Mouse (Mus musculus) megakaryocyte progenitor cell, adult 5-6 weeks (primary cell): ENCODE measurements at regions not wholly inside any gene's neighbourhood (a gene's known extent, or its start where the extent isn't known, plus 50 kb on each side); places are given as distances from the start of the nearest gene placed in this dataset.

ENCODE experiments used
- ATAC-seq: replicated peaks from 2 replicates; pipeline ENCODE4 v1.8.0; 2016; ENCODE audit warnings: mild to moderate bottlenecking, moderate TSS enrichment, inconsistent platforms; ENCODE audit not compliant: poor library complexity

DNA sequence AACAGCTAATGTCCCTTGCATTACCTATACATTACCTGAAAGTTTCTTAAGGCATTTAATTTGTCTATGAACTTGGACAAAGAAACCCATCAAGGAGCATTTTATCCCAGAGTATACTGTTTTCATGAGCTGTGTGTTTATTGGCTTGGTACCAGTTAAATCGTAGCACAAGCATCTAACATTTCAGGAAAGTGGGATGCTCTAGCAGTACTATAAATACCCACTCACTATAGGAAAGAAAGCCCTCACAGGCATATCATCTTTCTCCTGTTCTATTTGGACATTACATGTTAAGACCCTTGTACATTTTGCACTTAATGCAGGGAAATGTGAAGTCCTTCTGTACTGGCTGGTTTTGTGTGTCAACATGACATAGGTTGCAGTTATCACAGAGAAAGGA is 163.9 kb downstream of the Ptprc start:
- no peak for ATAC-seq

DNA sequence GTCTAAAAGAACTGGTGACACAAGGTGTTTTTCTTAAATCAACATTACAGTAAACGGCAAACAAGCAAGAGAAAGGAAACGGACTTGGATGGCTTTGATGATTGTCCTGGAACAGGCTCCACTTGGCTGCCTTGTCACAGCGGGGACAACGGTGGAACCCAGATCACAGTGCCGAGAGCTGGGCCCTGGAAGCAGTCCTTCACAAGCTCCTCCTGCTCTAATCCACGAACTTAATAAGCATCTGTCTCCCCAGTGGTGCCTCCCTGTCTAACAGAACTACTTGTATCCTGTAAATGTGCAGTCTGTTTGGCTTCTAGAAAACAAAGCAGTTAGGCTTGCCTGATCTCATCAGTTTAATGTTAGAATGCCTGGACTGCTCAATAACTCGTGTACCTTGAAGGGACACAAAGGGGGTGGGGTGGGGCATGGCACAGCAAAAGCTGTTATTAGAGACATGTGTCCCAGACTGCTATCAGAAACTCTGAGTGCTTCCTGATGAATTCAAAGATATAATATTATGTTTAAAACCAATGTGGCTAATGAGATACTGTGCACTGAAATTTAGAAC is 164.5 kb downstream of the Ptprc start:
- ATAC-seq = no peak

DNA sequence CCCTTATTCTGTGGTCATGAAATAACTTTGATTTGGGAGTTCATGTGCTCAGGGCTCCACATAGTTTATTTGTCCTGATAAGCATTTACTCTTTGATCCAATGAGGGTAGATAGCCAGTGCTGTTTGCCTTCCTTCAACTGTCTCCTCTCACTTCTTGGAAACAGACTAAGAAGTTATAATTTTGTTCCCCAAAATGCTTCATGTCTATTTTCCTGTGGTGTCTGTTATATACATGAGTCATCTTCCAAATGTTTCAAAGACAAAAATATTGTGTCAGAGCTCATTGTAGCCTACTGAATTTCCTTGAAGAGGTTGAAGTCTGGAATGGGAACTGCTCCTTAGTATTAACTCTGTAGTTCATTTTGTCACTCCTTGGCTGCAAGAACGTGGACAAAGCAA is 168.7 kb downstream of the Ptprc start:
- ATAC-seq = no peak

DNA sequence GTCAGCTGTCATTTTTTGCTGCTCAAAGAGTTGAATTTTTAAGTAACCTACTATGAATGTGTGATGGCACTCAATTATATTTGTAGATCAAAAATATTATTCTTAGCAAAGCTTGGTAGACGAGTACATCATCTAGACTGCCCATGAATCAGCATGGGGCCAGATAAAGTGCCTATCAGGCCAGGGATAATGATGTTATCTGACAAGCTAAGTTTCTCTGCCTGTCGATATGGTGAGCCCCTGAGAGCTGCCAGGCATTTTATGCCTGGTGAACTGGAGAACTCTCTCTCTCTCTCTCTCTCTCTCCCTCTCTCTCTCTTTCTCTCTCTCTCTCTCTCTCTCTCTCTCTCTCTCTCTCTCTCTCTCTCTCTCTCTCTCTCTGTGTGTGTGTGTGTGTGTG is 171.2 kb downstream of the Ptprc start:
- no peak for ATAC-seq

DNA sequence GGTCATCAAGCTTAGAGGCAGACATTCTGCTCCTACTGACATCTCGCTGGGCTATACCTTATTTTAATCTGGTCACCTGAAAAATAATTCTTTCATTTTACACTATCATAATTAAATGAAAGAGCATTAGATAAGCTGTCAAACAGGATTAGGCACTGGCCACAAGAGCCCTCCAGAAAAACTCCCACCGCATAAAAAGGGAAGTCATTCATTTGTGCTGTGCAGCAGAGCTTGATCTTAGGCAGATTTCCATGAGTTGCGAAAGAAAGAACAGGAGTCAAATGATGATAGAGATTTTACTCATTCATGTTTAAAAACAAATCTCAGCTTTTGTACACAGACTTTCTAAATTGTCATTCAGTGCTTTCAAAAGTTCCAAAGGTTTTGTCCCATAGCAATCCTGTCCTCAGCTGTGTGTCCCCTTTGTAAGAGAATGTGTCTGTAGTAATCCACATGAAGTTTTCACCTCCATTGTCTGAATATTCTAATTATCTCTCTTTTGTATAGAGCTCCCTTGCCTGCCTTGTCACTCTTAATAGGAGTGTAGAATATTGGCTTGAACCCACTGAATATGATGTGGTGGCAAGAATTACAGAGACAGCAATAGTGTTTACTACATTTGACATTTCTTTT is 176.1 kb downstream of the Ptprc start:
- ATAC-seq = peak; percentile 75

DNA sequence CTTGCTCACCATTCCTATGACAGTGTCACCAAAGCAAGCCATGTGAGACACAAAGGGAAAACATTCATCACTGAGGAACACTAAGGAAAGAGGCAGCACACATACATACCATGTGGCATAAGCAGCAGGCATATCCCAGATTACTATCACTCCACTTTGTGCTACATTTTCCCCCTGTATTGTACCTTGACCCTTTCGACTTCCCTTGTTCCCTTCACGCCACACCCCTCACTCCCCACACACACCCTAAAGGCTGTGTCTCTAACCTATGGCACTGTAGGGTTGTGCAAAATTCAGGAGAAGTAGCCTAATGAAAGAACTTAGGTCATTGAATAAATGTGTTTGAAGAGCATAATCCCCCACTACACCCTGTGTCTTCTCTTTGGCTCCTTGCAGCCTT is 179.5 kb downstream of the Ptprc start:
- ATAC-seq = no peak

DNA sequence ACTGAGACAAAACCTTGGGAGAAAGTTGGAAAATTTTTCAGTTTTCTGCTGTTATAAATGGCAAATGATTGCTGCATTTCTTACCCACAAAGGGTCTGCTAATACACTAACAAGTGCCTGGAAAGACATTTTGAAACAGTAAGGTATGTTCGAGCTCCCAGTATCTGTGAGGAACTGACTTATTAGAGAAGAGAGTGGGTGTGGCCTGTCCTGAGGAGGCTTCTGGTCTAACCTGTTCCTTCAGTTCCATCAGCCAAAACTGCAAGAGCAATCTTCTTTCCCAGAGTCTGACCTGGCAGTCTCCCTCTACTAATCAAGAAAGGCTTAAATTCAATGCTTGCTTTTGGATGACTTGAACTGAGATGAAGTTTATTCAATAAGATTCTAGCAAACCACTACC is 183.6 kb downstream of the Ptprc start:
- no peak for ATAC-seq

DNA sequence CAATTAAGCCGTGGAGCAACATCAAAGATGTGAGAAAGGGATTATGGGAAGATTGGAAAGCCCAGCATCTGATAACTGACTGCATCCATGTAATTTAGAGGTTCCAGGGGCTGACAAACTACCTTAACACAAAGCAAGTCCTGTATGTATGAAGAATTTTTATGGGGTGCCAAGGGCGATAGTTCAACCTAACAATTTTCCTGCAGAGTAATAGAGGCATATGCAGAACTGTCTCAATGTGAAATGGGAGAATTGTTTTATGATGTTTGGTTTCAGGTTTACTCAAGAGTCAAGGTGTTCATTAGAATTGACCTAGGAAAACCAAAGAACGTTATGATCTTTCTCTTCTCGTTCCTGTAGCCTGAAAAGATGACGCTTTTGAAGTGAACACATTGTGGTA is 184.1 kb downstream of the Ptprc start:
- ATAC-seq = no peak

DNA sequence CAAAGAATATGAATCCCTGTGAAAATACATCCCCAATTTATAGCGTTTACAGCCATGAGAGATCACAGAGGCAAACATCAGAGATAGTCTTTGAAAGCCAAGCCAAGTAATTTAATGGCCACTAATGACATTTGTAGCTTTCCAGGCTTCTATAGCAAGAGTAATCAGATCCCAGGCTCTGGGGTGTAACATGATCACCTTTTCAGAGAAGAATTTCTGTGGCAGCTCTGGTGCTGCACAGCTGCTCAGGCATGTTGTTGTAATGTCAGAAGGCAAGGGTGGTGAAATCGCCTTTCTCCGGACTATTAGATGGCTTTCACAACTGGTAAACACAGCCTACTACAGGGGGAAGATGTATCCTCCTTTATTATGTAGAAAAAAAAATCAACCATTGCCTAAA is 202.1 kb downstream of the Ptprc start:
- no peak for ATAC-seq

DNA sequence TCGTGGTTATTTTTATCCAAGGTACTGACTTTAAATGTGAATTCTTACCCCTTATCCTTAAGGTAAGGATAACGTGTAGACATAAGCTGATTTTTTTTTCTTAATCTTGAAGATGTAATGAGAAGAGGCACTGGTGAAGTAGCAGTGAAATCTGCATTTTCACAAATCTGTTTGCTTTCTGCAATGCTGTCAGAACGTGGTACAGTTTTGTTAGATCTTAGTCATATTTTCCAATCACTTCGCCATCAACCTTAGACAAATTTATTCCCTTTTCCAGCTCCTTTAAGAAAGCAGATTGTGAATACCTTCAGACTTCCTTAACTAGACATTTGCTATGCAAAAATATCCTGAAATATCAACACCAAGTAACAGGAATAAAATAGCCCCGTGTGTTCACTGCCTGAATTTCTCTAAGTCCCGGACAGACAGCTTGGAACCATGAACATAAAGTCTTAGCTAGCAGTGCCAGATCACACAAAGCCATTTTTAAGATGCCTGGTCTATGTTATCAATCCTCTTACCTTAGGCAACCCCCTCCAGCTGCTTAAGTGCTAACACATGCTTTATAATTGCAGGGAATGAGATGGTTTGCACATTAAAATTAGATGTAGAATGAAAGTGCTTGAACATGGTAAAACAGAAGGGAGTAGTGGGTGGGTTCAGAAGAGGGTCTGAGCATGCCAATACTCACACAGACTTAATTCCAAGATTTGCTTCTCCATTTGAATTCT is 202.7 kb downstream of the Ptprc start:
- ATAC-seq = no peak

DNA sequence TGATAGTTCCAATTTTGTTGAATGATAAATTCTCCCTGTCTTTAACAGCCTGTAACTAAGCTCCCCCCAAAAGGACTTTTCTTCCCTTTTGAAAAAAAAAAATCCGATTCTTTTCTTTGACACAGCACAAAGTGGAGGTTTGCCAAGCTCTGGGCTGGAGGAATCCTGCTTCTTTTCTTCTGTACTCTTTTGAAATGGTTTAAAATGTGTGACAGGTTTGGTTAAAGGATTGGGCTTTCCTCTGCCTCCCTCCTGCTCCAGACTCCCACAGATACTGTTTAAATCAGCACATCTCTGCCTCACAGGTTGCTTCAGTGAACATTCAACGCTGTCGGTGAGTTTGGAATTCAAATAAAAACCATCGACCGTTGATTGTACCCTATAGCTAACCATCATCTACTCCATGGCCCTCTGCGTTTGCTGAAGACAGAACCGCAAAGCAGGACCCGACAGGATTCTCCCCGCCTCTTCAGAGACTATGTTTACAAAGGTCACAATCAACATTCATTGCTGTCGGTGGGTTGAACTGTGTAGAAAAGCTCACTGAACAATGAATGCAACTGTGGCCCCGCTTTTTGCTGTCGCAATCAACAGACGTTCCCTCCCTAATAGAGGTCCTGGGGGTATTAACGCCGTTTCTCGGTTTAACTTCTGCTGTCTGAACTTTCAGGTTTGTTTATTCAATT is 209.2 kb downstream of the Ptprc start:
- no peak for ATAC-seq

DNA sequence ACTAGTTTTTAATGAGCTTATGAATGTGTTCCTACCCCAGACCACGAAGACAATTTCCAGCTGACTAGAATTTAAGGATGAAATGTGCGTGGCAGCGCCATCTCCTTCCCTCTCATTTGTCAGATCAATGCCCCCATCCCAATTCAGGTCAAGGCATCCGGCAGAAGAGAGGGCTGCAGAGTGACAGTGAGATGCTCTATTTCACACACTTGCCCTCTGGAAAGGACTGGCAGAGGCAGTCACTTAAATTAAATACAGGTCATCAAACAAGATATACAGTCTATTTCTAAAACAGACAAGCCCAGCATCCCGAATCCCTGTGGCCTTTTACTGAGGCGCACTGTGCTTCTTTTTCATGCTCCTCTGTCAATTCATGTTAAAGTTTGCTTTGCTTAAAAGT is 211.9 kb downstream of the Ptprc start:
- ATAC-seq = no peak

DNA sequence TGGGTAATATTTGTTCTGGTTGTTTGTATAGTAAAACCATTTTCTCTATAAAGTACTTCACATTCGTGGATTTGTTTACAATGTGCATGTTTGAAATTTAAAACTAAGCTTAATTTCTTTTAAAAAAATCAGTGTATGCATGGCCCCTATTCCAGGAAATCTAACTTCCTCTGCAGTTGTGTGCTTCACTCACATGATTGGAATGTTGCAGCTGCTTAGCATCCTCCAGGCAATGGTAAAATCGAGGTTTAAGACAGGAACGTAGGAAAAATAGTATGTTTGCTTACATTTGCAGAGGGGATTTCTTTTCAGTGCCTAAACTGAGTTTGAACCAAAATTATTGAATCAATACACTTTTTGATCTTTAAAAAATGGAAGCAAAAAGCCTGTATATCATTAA is 217.5 kb downstream of the Ptprc start:
- ATAC-seq = no peak

DNA sequence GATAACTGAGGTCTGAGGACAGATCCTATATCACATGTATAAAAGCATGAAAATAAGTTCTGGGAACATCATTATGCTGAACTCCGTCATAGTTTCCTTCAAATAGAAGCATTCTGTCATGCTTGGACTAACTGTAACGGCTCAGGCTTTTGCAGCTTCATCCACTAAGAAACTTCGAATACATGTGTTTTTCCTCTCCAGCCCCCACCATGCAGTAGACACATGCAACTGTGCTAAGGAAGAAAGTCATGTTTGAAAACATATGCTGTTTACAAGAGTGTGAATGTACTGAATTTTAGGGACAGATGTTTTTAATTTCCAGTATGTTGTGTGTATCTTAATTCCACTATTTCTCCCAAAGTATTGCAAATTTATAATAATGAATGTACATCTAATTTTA is 219.5 kb downstream of the Ptprc start:
- no peak for ATAC-seq

DNA sequence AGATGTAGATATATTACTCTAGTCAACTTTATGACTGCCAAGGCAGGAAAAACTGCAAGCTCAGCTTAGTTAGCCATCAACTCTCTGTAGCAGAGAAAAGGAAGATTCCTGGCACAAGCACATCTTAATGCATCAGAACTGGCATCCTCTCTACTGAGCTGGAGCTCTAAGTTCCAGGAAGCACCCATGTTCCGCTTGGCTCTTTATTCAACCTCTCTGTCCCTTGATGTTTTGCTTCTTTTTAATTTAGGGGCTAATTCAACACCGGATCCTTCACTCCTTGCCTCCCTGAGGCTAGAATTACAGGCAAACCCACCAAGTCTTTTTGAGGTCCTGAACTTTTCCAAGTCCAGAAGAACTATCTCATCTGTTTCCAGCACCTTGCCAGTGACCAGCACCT is 220.4 kb downstream of the Ptprc start:
- ATAC-seq = no peak

DNA sequence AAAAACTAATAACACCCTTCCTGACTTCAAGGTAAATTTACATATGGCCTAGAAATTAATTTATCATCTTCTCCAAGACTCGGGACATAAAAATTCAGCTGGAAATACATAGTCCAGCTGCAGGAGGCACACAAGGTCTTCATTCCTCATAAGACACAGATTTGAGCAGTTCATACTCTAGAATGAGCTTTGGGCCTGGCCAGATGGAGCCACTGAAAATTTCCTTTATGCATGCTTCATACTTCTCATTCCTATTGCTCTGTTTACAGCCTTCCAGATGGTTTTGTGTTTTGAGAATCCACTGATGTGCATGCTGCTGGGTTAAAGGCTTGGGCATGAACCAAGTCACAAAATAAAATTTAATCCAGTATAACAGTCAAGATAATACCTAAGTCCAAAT is 222.1 kb downstream of the Ptprc start:
- ATAC-seq = no peak

DNA sequence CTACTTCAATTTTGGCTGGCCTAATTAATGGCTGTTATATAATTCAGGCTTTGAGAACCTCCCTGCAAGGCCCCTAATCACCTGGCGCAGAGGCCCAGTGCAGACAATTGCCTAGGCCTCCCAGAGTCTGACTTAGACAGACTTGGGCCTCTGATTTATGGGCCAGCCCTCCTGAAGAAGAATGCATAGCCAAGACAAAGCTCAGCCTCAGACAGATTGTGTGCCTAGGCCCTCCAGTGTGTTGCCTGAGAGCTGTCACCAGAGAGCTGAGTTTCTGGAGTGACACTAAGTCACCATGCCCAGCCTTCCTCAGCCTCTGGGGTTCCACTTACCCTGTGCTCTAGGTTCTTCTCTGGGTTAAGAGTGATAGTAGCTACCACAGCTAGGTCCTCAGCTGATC is 222.7 kb downstream of the Ptprc start:
- ATAC-seq = no peak

DNA sequence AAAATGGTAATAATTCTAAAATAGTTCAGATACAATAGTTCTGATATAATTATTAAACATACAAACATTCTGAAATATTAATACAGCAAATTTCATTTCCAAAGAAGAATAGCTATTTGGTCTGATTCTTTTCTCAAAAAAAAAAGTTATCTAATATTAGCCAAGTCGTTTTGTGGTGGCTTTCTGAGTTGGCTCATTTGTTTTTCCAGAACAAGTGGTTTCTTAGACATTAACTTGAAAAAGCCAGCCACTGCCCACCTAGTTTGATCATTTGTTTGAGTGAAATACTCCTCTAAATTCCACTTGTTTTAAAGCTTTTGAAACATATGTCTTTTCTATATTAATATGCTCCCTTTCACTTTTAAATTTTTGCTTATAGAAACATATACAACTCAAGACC is 227.6 kb downstream of the Ptprc start:
- no peak for ATAC-seq

DNA sequence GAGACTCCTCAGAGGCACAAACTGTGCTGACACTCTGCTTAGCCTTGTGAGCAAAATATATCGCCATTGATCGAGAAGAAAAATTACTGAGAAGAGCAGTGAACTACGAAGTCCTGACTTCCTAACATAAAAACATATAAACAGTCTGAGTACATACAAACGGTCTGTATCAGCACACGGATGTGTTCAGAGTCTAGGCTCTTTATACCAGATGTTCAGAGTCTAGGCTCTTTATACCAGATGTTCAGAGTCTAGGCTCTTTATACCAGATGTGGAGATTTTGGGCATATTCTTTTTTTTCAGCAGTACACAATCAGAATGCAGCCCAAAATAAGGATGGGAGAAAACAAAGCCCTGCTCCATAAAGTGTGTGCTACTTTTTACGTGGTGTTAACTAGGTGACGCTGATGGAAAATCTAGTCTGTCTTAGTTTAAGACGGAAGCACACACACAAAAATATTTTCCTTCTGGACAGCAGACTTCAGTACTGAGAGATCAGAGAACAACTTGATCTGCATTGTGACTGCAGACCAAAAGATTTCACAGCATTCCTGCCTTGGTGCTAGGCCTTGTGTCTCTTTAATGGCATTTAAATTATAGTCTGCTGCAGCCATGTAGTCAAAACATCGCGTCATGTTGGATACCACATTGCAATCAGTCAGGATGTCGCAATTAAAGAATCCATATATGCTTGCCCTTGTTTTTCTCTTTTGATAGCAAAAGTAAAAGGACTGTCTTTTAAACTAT is 233.6 kb downstream of the Ptprc start:
- ATAC-seq = no peak

DNA sequence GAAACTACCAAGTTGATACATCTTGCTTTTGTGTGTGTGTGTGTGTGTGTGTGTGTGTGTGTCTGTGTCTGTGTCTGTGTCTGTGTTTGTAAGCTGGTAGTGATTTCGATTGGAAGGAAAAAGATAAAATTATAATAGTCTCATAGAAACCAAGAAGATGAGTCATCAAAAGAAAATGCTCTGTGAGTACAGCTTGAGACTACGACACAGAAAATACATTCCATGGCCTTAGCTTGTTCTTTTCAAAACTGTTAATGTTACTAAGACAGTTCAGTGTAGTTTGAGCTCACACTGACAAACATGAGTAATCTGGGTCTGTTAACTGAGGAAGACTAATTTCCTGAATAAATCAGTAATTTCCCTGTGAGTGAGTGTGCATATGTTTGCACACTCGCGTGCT is 239.8 kb downstream of the Ptprc start:
- no peak for ATAC-seq

DNA sequence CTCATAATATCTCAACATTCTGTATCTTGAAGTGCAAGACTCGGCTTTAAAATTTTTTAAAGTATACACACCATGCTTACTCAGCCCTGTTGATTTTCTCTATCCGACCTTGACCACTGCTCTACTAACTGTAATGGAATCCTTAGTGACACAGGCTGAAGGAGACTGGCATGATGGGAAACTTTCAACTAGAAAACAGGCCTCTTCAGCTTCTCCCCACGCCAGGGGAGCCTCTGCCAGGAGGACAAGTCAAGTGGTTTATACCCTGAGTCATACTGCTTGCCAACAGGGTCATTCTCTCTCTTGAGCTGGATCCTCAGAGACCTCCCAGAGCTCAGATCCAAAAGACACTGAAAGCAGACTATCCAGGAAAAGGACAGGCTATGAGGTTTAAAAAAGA is 245.7 kb downstream of the Ptprc start:
- no peak for ATAC-seq
